Mouse (Mus musculus) small intestine, adult 2 months (tissue): ENCODE results near the gene Sdccag8.

Experiments used
- CTCF ChIP-seq: fragments of 200-500 bp; IDR thresholded peaks from 2 replicates; pipeline ENCODE4 v1.5.1; 2012; ENCODE audit warnings: low read depth, mild to moderate bottlenecking, control low read depth, inconsistent platforms, low read length, moderate library complexity, mixed read lengths; ENCODE audit not compliant: insufficient replicate concordance, insufficient read length; ENCODE audit errors: extremely low read depth
- POLR2A ChIP-seq: fragments of 200-500 bp; IDR thresholded peaks from 2 replicates; pipeline ENCODE4 v1.6.1; 2012; ENCODE audit warnings: low read depth, mild to moderate bottlenecking, control low read depth, inconsistent platforms, low read length, moderate library complexity

DNA sequence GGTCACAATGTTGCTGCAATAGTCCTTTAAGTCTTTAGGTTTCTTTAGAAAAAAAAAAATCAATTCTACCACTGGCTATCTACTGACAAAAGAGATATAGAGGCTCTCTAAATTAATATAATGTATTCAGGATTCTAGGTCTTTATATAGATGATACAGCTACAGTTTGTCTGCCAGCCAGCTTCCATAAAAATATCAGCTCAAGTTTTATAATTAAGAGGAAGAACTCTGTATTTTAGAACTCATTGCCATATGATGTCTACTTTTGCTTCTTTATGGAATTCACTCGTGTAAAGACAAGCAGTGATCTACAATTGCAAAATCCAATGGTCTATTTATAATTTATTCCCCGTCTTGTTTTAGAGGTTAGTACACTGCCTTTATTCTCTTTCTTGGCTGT is 254.7 kb downstream of the Sdccag8 start:
- TF ChIP-seq POLR2A (no peak), CTCF (no peak)
